Mouse (Mus musculus) bone marrow macrophage, adult 2 months (primary cell): ENCODE measurements at regions not wholly inside any gene's neighbourhood (a gene's known extent, or its start where the extent isn't known, plus 50 kb on each side); places are given as distances from the start of the nearest gene placed in this dataset.

Experiments used
- H3K27ac ChIP-seq: 2 replicates; pipeline ENCODE4 v1.5.1; 2012; ENCODE audit warnings: low read depth, low read length; ENCODE audit not compliant: insufficient read depth
- H3K4me1 ChIP-seq: 2 replicates; pipeline ENCODE4 v1.6.1; 2012; ENCODE audit warnings: low read length; ENCODE audit not compliant: control insufficient read depth, insufficient read depth
- H3K4me3 ChIP-seq: 2 replicates; pipeline ENCODE4 v1.5.1; 2012; ENCODE audit warnings: mild to moderate bottlenecking, low read length, moderate library complexity; ENCODE audit not compliant: insufficient read depth
- CTCF ChIP-seq: IDR thresholded peaks from 2 replicates; pipeline ENCODE4 v1.5.1; 2012; ENCODE audit warnings: low read depth, mild to moderate bottlenecking, low read length, moderate library complexity
- POLR2A ChIP-seq: IDR thresholded peaks from 2 replicates; pipeline ENCODE4 v1.6.1; 2012; ENCODE audit warnings: mild to moderate bottlenecking, low read depth, low read length, borderline replicate concordance

- TF ChIP-seq POLR2A (no peak), CTCF (no peak)
- H3K4me1 ChIP-seq, result peaks cover under 1% of the 10 kb centered on the region; the same call in 1 of the 2 replicates
- H3K27ac ChIP-seq, result no peak overlapping the region
- no peak overlapping the region for H3K4me3 ChIP-seq
Observed at GRCm38 (mm10) chr5:35221451-35222305, 56.4 kb upstream of the Adra2c start.

- Histone ChIP-seq H3K4me1 (peaks cover 32% of the 10 kb centered on the region), H3K27ac (no peak overlapping the region), H3K4me3 (no peak overlapping the region)
- no peak for TF ChIP-seq CTCF
- TF ChIP-seq POLR2A, result no peak
Observed at GRCm38 (mm10) chr5:35216271-35216670, 61.8 kb upstream of the Adra2c start.

- H3K27ac ChIP-seq, result peak overlapping the region; percentile 48
- 0 out of 2 replicates have a peak overlapping the region, but pooled peaks have one; percentile 10 for H3K4me3 ChIP-seq
- peaks cover 32% of the 10 kb centered on the region for H3K4me1 ChIP-seq
- TF ChIP-seq POLR2A (no peak), CTCF (no peak)
Observed at GRCm38 (mm10) chr5:35215480-35216195, 62.5 kb upstream of the Adra2c start.

GRCm38 (mm10) chr5:35215007-35215406, 63.1 kb upstream of the Adra2c start:
- H3K4me3 ChIP-seq, result no peak overlapping the region
- TF ChIP-seq POLR2A (no peak), CTCF (no peak)
- H3K27ac ChIP-seq, result peak overlapping the region; percentile 47
- peaks cover 32% of the 10 kb centered on the region for H3K4me1 ChIP-seq

GRCm38 (mm10) chr5:35209348-35209747, 68.8 kb upstream of the Adra2c start:
- peaks cover 16% of the 10 kb centered on the region for H3K4me1 ChIP-seq
- H3K27ac ChIP-seq, result no peak overlapping the region
- TF ChIP-seq POLR2A, result no peak
- no peak for TF ChIP-seq CTCF
- no peak overlapping the region for H3K4me3 ChIP-seq

- Histone ChIP-seq H3K27ac (no peak overlapping the region), H3K4me3 (no peak overlapping the region), H3K4me1 (peaks cover 6% of the 10 kb centered on the region)
- TF ChIP-seq CTCF (no peak), POLR2A (no peak)
Observed at GRCm38 (mm10) chr5:35204049-35204448, 74.1 kb upstream of the Adra2c start.

GRCm38 (mm10) chr5:35198468-35198867, 79.7 kb upstream of the Adra2c start:
- TF ChIP-seq POLR2A (no peak), CTCF (no peak)
- no peaks in the 10 kb centered on the region for H3K4me1 ChIP-seq
- H3K27ac ChIP-seq, result no peak overlapping the region
- H3K4me3 ChIP-seq, result no peak overlapping the region

GRCm38 (mm10) chr5:35189113-35189797, 83.7 kb upstream of the Lrpap1 start:
- no peak overlapping the region for H3K27ac ChIP-seq
- TF ChIP-seq POLR2A (no peak), CTCF (no peak)
- H3K4me3 ChIP-seq, result no peak overlapping the region
- H3K4me1 ChIP-seq, result peaks cover 4% of the 10 kb centered on the region; the same call in 1 of the 2 replicates

- TF ChIP-seq CTCF, result no peak
- no peak for TF ChIP-seq POLR2A
- Histone ChIP-seq H3K4me1 (peaks cover 4% of the 10 kb centered on the region; the same call in 1 of the 2 replicates), H3K4me3 (no peak overlapping the region), H3K27ac (no peak overlapping the region)
Observed at GRCm38 (mm10) chr5:35185826-35186225, 80.3 kb upstream of the Lrpap1 start.

- no peak for TF ChIP-seq POLR2A
- no peak for TF ChIP-seq CTCF
- H3K27ac ChIP-seq, result no peak overlapping the region
- peaks cover 4% of the 10 kb centered on the region; the same call in 1 of the 2 replicates for H3K4me1 ChIP-seq
- no peak overlapping the region for H3K4me3 ChIP-seq
Observed at GRCm38 (mm10) chr5:35185289-35185688, 79.7 kb upstream of the Lrpap1 start.
